Mouse (Mus musculus) c-Kit-positive CD71-positive TER-119-negative erythroid progenitor cells, embryonic 14.5 days (primary cell): ENCODE results near the gene Trim69.
A peak's percentile ranks its signal among the peaks of the same experiment; 100 is the strongest.

Experiments used
- DNase-seq: peaks from one replicate; pipeline ENCODE4 v3.0.0-alpha.2; 2013; ENCODE audit warnings: low read depth

Trim69 gene

GRCm38 (mm10) chr2:122153681-122154365 is 6.7 kb upstream of the Trim69 start:
- DNase-seq = no peak

- DNase-seq = no peak
Measured at GRCm38 (mm10) chr2:122154479-122154878, 6.0 kb upstream of the Trim69 start.

GRCm38 (mm10) chr2:122155292-122155691 is 5.2 kb upstream of the Trim69 start:
- DNase-seq = no peak

- DNase-seq = no peak
Measured at GRCm38 (mm10) chr2:122156051-122156700, 4.3 kb upstream of the Trim69 start.

GRCm38 (mm10) chr2:122157561-122157960 is 2.9 kb upstream of the Trim69 start:
- no peak for DNase-seq

- no peak for DNase-seq
Measured at GRCm38 (mm10) chr2:122158362-122158802, 2.1 kb upstream of the Trim69 start.

GRCm38 (mm10) chr2:122159667-122160066 is 833 bp upstream of the Trim69 start:
- DNase-seq = no peak

GRCm38 (mm10) chr2:122161542-122161941 is 1.0 kb downstream of the Trim69 start:
- no peak for DNase-seq

GRCm38 (mm10) chr2:122162529-122162928 is 2.0 kb downstream of the Trim69 start:
- DNase-seq = no peak

GRCm38 (mm10) chr2:122163430-122164195 is 3.1 kb downstream of the Trim69 start:
- no peak for DNase-seq

- no peak for DNase-seq
Measured at GRCm38 (mm10) chr2:122164293-122164692, 3.8 kb downstream of the Trim69 start.

- DNase-seq = no peak
Measured at GRCm38 (mm10) chr2:122171292-122171691, 10.8 kb downstream of the Trim69 start.

- DNase-seq = no peak
Measured at GRCm38 (mm10) chr2:122172188-122172587, 11.7 kb downstream of the Trim69 start.

GRCm38 (mm10) chr2:122180051-122180822 is 19.7 kb downstream of the Trim69 start:
- DNase-seq = no peak

GRCm38 (mm10) chr2:122185086-122185485 is 24.6 kb downstream of the Trim69 start:
- DNase-seq = no peak

- DNase-seq = no peak
Measured at GRCm38 (mm10) chr2:122186106-122186505, 25.6 kb downstream of the Trim69 start, which contains the start of the genes Patl2 and Terb2. Gene Patl2, minus strand, starts transcription at chr2:122186189. Gene Terb2, plus strand, starts transcription at chr2:122186272.

- no peak for DNase-seq
Measured at GRCm38 (mm10) chr2:122186751-122187150, 26.3 kb downstream of the Trim69 start.

GRCm38 (mm10) chr2:122191849-122192248 is 31.3 kb downstream of the Trim69 start:
- DNase-seq = no peak

GRCm38 (mm10) chr2:122194509-122194929 is 34.0 kb downstream of the Trim69 start:
- peak; percentile 28 for DNase-seq

- no peak for DNase-seq
Measured at GRCm38 (mm10) chr2:122201501-122201900, 41.0 kb downstream of the Trim69 start.

- DNase-seq = no peak
Measured at GRCm38 (mm10) chr2:122206440-122207107, 46.1 kb downstream of the Trim69 start.
